Mouse (Mus musculus) cerebellum, adult 8-10 months (tissue): ENCODE results near the gene Ubl3.

Source experiments
- DNase-seq: peaks from one replicate; pipeline ENCODE4 v3.0.0; 2022

The Ubl3 gene

DNA sequence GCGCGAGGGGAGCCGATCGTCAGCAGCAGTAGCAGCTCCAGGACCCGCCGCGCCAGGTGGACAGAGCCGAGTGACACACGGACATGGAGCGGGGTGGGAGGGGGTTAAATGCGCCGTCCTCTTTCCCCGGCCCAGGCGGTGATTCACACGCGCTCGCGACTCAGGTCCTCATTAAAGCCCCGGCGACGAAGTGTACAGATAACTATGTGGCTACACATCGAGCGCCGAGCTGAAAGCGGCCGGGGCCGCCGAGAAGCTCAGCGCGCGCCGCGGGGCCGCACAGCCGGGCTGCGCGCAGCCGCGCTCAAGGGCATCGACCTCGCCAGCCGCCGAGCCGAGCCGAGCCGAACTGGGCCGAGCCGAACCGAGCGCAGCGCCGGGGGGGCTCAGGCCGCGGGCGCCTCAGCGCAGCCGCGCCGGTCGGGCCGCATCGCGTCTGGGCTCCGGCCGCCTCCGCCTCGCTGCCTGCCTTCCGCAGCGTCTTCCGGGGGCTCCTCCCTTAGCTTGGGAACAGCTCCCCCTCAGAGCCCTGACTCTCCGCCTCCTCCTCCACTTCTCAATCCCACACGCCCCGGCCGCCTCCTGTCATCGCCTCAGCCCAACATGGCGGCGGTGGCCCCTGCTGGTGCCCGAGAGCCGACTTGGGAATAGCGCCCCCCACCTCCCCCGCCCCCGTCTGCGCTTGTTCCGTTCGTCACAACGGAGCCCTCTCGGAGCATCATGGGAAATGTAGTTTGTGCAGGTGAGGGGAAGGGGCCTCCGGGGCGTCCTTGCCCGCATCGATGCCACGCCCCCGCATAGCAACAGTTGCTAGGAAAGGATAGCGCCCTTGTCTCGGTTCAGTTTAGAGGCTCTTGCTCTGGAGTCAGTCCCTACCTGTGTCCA, at the start of gene Ubl3:
Gene Ubl3 (minus strand): TSS at position 603 of the 885 bp plus-strand sequence.
- peak; percentile 88 for DNase-seq

DNA sequence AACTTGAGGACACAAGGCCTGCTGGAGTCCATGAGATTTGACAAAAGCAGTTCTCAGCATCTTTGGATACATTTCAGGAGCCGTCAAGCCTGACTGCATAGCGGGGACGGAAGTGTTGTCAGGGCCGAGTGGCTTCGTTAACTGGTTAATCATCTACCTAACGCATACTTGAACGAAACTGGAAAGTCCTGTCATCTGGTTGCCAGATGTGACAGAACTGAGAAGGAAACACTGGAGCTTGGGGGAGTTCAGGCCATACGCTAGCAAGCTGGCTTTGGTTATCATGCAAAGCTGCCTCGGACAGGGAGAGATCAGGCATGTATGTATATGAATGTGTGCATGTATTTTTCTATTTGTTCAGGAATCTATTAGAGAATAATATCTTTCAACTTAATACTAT, 45.8 kb upstream of the Ubl3 start:
- DNase-seq, result no peak

DNA sequence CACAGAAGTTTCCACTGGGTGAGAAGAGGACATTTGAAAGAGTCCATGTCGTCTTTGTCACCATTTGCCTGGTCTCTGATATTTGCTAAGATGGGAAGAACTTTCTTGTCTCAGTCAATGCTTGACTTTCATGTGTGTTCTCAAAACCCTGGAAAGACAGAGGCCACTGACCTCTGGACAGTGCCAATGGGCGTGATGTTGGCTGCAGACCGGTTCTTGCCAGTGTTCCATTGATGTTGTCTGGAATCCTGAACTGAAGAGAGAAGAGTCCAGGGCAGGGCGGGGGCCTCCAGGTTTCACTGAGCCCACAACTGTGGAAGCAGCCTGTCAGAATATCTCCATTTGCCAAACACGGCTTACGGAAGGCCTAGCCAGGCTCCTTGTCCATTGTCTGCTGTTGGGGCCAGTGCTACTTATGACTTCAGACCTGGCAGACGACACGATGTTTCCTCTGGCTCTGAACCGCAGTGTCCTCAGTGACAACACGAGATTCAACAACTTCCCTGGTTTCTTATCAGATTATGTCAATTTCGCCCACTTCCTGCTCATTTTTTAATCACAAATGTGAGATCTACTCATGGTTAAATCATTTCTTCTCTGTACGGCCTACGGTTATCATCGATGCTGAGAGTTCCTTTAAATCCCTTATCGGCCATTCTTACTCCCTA, 43.6 kb upstream of the Ubl3 start:
- no peak for DNase-seq

DNA sequence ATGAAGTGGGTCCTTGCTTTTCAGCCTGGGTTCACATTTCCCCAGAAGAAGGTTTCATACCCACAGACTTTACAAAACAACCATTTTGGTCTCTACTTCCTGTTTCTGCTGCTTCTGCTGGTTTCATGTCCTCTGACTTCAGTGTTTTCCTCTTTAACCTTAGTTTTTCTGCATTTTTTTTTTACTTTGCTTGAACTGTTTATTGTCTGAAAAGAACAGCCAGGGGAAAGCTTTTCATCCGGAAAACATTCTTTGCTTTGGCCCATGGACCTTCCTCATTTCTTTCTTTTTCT, 42.8 kb upstream of the Ubl3 start:
- no peak for DNase-seq

DNA sequence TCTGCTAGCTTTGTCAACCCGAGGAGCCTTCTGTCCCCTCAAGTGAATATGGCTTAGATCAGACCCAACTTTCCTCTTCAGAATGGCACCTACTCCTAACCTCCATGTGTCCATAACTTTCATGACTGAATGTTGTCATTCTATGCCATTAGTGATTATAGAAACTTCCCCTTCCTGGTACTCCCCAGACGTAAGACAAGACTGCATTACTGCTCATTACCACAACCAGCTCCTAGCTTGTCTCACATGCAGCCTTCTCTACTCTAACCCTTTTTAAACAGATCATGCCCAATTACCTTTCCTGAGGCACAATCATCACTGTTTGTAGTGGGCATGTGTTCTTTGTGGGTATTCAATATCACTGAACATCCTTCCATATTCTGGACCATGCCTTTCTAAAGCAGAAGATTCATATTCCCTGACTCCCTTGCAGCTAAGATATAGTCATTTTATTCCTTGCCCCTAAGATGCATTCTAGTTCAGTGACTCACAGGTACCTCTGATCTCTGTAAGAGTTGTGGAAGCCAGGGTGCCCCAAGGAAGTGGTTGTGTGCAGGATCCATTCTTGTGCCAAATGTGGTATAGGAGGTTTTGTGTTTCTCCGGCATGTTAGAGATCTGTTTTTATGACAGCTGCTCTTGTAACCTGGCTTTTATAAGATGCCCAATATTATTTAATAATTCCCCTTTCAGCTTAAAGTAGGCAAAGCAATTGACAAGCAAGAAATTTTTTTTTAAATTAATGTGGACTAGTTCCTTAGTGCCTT, 42.3 kb upstream of the Ubl3 start:
- no peak for DNase-seq

DNA sequence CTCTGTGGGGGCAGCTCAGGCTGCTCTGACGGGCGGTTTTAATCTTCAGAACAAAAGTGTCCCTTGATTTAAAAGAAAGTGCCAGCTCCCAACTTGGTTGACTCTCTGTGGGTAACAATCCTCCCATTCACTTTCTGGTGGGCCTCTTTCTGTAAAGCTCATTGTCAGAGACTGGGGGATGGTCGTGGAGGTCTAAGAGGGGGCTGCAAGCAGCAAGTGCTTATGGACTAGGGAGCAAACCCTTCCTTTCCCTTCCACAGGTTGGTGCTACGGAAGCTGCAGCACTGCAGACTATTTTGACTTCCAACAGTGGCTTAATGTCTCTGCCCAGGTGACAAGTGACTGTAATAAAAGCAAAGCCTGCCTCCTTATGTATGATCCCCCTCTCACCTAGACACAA, 41.0 kb upstream of the Ubl3 start:
- no peak for DNase-seq

DNA sequence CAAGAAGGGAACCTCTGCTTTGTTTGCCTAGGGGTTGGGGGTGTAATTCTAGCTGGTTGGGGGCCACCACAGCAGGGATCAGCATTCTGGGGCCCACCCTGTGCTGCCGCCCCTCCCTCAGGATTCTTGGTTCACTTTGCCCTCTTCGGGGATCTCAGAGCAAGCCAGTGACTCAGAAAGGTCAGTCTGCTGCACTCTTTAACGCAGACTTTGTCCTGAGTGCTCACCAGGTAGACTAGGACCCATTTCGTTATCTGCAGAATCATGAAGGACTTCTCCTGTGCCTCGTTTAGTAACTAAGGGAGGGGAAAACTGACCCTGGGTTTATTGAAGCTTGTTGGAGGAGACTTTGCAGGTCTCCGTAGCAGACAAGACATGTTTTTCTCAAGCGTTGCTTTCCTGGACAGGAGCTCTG, 38.9 kb upstream of the Ubl3 start:
- no peak for DNase-seq

DNA sequence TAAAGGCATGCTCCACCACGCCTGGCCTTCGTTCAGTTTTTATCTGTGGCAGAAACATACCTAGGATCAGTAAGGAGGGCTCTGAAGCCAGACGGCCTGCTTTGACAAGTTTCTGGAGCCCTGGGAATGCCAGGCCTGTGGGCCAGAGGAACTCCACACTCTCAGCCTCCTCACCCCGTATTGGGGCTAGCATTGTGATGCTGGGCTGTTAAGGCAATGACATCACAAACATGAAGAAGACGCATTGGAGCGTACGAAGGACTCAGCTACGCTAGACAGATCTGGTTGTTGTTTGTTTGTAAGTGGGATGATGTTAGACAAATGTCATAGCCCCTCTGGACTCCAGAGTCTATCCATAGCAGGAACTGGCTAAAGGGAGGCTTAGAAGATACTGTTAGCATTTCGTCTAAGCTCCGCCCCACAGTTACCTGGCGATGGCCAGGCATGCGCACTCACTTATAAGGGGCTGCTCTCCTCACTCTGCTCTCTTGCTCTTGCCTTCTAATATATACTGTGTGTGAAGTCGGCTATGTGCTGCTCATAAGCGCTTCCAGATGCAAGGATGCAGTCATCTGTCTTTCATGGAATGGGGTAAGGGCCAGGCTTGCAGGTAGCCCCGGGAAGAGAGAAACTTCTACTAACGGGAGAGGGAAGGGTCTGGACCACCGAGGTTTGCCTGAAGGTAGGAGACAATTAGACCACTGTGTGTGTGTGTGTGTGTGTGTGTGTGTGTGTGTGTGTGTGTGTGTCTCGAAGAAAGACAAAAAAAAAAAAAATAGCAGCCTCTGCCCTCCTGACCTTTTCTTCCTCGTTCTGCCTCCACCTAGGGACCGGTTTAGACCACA, 38.2 kb upstream of the Ubl3 start:
- DNase-seq, result no peak

DNA sequence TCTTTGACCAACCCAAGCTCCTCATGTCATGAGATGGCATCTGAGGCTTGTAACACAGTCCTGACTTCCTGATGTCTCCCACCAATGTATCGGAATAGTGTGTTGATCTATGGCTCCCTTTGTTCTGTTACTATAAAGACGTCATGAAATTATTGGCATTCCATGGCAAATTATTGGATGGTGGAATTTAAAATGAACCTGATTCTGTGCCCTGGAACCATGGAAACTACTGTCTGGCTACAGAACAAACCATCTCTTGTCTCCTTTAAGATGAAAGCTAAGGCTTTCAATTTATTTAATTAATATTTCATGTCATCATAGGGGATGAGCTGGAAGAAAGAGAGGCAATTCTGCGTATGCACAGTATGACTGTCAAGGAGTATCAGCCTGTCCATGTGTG, 36.4 kb upstream of the Ubl3 start:
- DNase-seq, result no peak

DNA sequence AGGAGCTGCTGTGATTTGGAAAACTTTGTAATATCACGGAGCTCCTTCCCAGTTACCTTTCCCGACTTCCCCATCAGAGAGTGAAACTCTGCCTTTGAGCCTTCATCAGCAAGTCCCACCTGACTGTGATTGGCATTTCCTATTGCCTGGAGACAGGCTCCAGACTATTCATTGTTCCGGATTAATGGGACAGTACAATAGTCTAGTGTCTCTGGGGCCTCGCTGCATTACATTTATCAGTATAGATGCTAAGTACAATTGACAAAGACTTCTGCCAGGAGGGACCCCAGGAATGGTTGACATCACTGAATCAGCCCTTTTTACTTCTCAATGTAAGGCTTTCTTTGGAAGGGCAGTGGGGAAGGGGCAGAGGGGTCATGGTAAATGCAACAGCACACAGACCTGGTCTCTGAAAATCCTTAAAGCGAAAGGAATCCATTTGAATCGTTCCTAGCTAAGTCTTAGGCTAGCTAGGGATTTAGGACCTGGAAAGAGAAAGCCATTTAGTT, 35.6 kb upstream of the Ubl3 start:
- no peak for DNase-seq

DNA sequence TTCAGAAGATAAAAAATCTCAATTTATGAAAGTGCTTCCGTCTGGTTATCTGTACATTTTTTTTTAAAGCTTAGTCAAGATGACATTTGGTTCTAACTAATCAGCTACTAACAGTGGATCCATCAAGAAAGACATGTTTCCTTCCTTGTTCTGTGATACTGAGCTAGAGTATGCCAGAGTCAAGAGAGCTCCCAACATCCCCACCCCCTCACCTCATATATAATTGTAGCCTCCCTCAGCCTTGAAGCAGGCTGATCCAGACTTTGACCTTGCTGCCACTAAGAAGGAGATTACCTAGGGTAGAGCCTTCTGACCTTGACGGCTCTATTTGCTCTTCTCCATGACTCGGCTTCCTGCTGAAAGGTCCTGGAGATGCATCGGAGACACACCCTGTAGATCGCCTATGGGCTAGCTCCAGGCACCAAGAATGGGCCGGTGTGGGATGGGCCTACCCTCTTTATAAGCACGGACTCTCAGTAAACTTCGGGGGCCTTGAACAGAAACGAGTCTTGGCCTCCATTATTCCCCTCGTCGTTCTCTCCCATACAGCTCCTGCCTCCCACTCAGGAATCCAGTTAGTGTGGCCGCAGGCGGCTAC, 27.9 kb upstream of the Ubl3 start:
- DNase-seq, result no peak

DNA sequence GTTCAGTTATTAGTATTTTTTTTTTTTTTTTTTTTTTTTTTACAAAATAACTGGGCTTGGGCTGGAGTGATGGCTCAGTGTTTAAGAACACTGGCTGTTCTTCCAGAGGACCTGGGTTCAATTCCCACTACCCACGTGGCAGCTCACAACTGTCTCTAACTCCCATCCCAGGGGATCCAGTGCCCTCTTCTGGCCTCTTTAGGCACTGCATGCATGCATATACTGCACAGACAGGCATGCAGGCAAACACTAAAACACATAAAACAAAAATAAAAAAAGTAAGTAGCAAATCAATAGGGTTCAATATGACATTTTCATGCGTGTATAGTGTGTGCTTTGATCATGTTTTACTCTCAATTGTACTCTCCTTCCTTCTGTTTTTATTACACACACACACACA, 26.6 kb upstream of the Ubl3 start:
- no peak for DNase-seq

DNA sequence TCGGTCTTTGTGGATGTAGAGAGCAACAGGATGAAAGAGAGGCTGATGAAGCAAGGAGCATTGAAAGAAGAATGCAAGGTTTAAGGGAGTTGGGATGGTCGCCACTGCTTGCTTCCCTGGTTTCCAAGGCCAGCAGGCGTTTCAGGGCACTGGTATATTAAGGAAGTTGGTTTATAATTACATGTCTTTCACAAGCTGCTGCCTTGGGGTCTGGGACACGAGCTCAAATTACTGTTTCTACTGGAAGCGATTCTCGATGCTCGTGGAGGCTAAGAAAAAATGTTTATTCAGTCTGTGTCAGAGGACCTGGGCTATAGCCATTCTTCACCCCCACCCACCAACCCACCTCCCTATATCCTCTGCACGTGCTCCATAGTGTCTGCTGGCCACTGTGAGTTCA, 25.8 kb upstream of the Ubl3 start:
- DNase-seq, result no peak

DNA sequence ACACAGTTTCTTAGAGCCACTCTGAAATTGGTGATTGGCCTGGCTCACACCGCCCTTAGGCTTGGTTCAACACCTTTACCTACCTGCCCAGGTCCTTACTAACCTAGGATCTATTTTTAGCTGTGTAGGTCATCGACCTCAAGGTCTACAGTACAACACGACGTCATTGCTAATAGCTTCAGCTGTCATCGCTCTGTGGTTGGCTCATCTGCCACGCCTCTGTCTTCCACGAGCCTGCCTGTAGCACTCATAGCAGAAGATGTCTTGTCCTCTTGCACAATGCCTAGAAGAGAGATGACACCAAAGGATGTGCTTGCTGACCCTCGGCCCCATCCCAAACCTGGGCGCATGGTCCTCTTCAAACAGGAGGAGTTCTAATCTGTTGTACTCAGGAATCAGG, 24.7 kb upstream of the Ubl3 start:
- no peak for DNase-seq

DNA sequence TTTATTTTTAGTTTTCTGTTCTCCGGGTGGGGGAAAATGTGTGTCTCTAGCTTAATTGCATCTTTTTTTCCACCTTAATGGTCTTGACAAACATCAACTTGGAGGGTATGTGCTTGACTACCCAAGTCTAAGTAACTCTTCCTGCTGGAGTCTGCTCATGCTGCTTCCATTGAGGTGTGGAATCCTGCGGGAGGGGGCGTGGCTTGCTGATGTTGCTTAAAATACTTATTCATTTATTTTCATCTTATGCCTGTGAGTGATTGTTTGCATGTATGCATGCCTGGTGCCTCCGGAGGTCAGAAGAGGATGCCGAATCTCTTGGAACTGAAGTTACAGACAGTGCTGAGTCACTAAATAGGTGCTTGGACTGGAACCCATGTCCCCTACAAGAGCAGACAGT, 22.6 kb upstream of the Ubl3 start:
- no peak for DNase-seq

DNA sequence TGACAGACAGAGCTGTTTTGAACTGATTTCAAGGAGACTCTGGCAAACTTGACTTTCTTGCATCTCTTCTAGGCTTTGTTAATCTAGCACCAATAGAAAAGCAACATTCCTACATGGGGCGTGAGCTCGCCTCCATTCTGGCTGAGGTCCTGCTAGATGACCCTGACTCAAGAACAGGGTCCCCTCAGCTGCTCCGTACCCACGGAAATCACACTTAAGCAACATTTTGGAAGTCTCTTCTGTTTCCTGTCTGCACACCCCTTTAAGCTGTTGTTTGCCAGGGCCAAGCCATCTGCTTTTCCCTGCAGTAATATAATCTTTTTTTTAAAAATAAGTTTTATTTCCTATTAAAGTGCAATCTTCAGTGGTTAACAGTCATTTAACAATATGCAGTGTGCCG, 20.1 kb upstream of the Ubl3 start:
- DNase-seq, result no peak

DNA sequence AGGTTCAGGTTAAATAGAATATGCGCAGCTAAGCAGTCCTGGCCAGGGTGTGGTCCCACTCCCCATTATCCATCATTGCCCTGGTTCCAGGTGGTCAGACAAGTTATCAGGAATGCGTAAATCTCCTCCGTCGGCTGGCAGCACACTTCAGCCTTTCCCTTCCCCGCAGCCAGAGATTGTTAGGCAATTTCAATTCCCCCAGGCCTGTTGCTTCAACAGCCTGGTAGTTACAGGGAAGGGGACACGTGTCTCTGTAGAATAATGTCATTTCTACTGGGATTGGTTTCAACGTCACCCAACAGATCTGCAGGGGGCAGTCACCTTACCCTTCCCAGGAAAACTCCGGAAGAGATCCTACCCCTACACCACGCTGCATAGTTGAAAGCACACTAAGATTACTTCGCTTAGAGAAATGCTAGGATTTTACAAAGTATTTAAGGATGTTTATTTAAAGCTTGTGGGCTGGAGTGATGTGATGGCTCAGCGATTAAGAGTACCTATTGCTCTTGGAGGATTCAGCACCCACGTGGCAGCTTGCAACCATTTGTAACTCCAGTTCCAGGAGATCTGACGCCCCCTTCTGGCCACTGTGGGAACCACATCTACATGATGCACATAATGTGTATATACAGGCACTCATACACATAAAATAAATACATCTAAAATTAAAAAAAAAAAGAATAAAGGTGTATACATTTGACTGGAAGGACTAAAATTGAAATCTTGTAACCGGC, 18.1 kb upstream of the Ubl3 start:
- DNase-seq, result no peak

DNA sequence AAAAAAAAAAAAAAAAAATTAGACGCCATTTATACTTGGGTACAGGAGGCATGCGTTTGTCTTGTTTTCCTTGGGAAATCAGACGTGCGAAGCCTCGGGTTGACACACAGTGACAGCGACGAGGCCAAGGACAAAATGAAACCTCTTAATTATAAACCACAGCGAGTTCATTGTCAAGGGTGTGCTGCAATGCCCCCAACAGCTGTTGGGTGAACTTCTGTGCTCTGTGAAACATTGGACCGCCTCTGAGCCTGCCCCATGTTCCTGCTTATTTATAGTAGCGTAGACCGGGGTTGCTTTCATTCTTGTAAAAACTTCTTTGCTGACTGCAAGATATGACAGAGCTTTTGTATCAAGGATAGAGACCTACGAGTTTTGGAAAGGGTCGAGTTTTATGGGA, 16.9 kb upstream of the Ubl3 start:
- no peak for DNase-seq

DNA sequence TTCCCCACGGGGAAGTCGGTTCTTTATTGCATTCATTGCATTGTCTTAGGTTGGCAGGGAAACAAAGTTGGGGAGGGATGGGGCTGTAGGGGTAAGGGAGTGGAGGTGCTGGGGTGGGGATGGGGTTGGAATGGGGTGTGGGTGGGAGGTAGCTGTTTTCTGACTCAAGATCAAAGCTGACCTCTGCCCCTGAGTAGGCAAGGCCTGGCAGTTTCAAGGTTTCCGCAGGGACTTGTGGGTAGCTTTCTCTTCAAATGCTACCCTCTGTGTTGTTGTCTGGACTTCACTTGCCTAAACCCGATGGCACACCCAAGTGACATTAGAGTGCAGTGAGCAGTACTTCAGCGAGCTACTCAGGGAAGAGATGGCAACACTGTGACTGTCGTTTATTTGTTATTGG, 13.0 kb upstream of the Ubl3 start:
- DNase-seq, result no peak

DNA sequence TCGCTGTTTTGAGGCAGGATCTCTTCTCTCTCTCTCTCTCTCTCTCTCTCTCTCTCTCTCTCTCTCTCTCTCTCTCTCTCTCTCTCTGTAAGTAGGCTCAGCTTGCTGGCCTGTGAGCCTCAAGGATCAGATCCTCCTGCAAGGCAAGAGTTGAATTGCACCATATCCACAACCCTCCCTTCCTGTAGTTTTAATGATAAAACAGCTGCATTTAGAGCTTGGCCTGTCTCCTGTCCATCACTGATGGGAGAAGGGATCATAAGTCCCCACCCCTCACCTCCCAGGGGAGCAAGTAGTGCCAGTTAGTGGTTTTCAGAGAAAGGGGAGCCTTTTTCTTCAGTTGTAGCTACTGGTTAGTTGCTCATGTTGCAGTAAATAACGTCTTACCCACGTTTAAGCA, 11.5 kb upstream of the Ubl3 start:
- DNase-seq, result no peak

DNA sequence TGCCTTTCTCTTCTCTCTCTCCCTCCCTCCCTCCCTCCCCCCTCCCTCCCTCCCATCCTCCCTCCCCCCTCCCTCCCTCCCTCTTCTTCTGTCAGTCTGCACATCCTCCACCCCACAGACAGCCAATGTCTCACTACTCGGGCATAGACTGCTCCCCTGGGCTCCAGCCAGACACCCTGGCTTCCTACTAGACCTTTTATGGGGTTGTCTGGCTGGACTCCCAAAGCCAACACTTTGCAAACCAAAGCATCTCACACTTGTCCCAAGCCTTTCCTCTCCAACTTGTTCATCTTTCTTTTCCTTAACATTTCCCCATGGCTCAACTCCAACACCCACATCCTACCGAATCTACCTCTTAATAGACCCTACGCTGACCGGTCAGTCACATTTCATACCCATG, 10.7 kb upstream of the Ubl3 start:
- no peak for DNase-seq

DNA sequence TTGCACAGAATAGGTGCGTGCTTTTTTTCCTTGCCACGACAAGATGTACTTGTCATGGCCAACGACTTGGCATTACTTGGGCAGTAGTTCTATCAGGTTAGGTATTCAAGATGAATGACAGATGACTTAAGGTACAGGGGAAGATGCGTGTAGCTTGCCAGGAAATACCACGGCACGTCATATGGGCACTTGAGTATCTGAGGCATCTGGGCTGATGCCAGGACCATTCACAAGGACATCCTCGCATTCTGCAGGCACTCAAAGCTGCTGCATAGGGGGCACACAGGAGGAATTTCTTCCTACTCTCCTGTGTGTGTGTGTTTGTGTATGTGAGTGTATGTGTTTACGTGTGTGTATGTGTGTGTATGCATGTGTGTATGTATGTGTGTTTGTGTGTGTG, 9.6 kb upstream of the Ubl3 start:
- DNase-seq, result no peak
